Mouse (Mus musculus) gastrocnemius, postnatal 4 days (tissue): ENCODE data around the gene Abcb10. TPM values are rescaled to one million over a fixed set of nuclear protein-coding genes. Genes with fewer than 3 reads are reported as not detected.
A peak's percentile ranks its signal among the peaks of the same experiment; 100 is the strongest.
"Not testable (repeated sequence)": the region's sequence is repeated elsewhere in the genome, so short reads cannot be mapped to it uniquely, and the experiment has no call there.

Experiments used
- DNase-seq, 2 experiments: peaks; one replicate each; pipeline ENCODE4 v3.0.0; 2021 to 2022; ENCODE audit warnings: low spot score in 2 of 2, mixed read lengths in 2 of 2
- long read RNA-seq, 2 experiments: library from polyadenylated mRNA; stranded (forward); transcript quantifications; one replicate each; pipeline ENCODE4 v2.0.0; 2021
- total RNA-seq, 2 experiments: library from RNA; stranded (reverse); gene quantifications; 2 replicates each; pipeline ENCODE4 v1.2.3; 2021

Abcb10 gene
- 10 to 100 TPM; 14.0 to 15.5 TPM for total RNA-seq
- long read RNA-seq, experiment 1, full-length matches to known transcripts = 18 of 34 reads
- long read RNA-seq, experiment 1, partial matches to known transcripts = 2 of 34 reads
- long read RNA-seq, experiment 1, other reads (novel, unspliced or antisense) = 14 of 34 reads
- long read RNA-seq, experiment 2, full-length matches to known transcripts = 21 of 30 reads
- long read RNA-seq, experiment 2, partial matches to known transcripts = 2 of 30 reads
- long read RNA-seq, experiment 2, other reads (novel, unspliced or antisense) = 7 of 30 reads

DNA sequence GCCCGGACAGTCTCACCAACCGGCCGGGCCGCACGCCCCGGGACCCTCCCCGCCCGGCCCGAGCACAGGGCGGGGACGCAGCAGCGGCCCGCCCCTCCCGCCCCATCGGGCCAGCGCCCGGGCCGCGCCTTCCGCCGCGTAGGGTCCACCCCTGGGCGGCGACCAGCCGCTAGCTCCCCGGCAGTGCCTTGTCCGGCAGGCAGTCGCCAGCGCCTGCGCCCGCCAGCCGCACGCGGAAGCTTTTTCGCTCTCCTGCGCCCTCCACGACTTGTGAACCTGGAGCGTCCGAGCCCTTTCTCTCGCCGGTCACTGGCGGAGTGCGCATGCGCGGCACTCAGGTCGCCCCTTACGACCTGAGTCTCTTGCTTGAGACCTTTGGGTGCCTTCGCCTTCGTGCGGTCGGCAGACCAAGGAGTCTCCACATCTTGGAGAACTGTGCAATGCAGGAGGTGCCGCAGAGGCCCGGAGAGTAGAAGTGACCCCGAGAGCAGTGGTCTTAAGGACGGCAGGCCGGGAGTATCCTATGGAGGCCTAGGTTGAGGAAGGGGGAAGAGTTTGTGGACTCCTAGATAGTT lies at the start of gene Abcb10:
Gene Abcb10, minus strand, starts transcription at position 297 of the 575 bp plus-strand sequence.
- DNase-seq = peak; percentile 80 to 88

DNA sequence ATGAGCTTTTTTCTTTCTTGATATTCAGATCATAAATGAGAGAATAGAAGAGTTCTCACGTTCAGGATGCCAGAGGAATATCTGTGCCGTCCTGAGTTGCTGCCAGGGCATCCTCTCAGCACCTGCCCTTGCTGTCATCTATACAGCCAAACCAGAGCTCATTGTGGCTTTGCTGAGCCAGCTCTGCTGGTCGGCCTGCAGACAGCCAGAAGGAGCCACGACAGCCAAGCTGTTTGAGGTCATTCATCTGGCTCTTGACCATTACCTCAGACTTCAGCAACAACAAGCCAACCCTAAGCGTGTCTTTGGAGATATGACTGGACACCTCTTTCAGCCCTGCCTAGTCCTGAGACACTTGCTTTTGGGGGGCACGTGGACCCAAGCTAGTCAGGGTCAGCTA lies 44.9 kb upstream of the Abcb10 start:
- DNase-seq = no peak

DNA sequence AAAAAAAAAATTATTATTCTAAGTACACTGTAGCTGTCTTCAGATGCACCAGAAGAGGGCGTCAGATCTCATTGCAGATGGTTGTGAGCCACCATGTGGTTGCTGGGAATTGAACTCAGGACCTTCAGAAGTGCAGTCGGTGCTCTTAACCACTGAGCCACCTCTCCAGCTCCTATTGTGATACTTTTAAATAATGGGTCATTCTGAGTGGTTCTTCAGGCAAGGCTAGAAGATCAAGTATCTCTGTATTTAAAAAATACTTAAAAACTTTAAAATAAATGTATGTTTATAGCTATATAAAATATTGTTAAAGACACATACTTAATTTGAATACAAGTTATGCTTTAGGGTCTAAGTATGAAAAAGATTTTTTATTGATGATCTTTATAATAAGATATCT lies 43.3 kb upstream of the Abcb10 start:
- DNase-seq = not testable (repeated sequence)

- peak; percentile 83 to 93 for DNase-seq
Measured at GRCm38 (mm10) chr8:124021237-124022227, 38.6 kb upstream of the Abcb10 start, which contains the start of the genes Taf5l and Urb2. TSS of gene Taf5l (minus strand) at chr8:124021397. TSS of gene Urb2 (plus strand) at chr8:124021508.

DNA sequence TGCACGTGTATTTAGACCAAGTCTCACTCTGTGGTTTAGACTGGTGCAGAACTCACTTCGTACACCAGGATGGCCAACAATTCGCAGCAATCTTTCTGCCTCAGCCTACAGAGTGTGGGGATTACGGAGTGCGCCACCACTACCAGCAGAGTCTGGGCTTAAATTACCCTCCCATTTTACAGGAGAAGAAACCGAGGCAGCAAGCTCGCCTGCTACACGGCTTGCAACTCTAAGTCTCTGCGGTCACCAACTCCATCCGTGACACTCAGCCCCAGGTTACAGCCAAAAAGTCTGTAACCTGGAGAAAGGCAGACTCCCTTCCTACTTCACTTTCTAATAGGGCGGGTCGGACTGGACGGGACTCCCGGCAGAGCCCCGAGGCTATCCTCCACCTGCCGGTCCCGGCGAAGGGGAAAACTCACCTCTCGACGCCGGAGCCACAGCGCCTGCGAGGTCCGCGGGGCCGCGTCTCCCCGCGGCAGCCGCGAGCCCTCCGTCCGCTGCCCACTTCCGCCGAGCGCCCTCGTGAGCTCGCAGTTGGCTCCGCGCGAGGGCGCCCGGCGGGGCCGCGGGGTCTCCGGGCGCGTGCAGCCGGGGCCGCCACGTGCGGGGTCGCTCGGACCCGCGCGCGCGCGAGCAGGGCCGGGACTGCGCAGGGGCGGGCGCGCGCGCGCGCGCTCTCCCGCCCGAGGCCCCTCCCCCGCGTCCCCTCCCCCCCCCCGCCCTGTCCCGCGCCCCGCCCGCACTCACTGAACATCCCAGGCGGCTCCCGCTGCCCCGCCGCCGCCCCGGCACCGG lies 37.7 kb upstream of the Abcb10 start:
- peak in 1 of 2 experiments; percentile 41 for DNase-seq

DNA sequence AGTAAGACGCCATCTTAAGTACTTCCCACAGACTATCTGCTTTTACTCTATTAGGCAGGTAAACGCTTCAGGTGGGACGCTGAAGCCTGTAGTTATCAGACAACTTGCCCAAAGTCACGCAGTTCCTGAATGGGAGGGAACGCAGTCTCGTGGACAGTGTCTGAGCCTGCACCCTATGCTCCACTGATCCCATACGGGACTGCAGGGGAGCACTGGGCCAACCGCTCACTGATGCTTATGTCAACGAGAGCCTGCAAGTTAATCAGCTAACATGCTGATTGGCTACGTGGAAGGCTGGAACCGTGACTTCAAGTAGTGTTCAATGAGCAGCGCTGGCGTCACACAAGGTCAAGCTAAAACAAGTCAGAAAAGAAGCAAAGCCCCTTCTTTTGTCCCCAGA lies 36.9 kb upstream of the Abcb10 start:
- no peak for DNase-seq

GRCm38 (mm10) chr8:124014751-124015150 lies 31.8 kb upstream of the Abcb10 start:
- DNase-seq = no peak

- DNase-seq = not testable (repeated sequence)
Measured at GRCm38 (mm10) chr8:124014299-124014698, 31.4 kb upstream of the Abcb10 start.

DNA sequence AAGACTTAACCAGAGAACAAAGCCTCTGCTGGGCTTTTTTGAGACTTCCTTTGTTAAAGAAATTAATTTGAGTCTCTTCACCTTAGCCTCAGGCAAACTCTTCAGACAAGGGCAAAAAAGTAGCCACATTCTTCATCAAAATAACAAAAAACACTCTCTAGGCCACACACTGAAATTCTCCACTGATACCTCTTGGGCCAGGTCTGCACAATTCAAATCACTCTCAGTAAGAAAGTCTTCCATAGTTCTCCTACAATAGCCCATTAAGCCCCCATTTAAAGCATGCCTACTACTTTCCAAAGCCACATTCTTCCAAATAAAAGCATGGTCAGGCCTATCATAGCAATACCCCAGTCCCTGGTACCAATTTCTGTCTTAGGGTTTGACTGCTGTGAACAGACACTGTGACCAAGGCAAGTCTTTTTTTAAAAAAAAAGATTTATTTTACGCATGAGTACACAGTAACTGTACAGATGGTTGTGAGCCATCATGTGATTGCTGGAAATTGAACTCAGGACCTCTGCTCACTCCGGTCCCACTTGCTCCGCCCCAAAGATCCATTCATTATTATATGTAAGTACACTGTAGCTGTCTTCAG lies 29.2 kb upstream of the Abcb10 start:
- no peak for DNase-seq

- DNase-seq = no peak
Measured at GRCm38 (mm10) chr8:124011580-124011979, 28.7 kb upstream of the Abcb10 start.

DNA sequence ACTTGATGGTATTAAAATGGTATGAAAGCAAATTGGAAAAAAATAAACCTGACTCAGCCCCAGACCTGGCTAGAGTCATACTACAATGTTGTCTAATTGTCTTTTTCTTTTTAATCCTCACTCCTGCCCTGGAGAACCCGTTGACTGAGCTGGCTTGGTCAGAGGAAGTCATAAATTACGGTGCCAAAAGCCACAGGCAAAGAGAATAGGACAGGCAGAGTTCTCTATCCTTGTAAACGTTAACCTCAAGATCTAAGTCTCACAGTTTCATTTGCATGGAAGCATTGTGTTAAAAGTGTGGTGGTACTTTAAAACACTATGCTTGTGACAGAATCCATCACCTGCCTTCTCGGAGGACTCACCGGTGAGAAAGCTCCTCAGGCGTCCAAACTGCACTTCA lies 24.9 kb upstream of the Abcb10 start:
- no peak for DNase-seq

GRCm38 (mm10) chr8:124002546-124003108 lies 19.7 kb upstream of the Abcb10 start:
- no peak for DNase-seq

DNA sequence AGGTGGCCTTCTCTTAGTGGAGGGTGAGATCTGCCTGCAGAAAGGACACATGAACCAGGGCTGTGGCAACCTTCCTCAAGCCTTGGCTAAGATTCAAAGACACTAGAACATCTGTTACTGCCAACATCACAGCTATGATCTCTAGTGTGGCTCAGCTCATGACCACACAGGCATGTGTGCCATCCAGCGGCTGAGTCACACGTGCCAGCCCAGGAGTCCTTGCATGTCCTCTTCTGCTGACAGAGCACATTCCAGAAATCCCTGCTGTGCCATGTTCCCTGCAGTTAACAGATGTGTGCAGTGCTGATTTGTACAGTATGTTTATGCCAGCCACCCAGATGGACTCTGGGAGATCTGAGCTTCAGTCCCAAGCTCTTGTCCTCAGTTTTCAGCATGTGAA lies 16.6 kb upstream of the Abcb10 start:
- no peak for DNase-seq

DNA sequence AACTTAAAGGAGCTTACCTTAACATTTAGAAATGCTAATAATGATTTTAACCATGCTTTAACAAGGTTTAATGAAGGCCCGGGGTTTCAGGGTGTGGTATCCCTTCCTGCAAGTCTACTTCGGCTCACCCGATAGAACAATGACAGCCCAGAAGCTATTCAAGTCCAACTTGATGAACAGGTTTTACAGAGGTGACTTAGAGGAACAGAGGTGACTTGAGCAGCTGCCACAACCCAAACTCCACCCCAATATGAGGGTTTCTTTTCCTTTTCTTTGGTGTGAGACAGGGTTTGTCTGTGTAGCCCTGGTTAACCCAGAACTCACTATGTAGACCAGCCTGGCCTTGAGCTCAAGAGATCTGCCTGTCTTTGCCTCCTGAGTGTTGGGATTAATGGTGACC lies 11.1 kb upstream of the Abcb10 start:
- DNase-seq = no peak

GRCm38 (mm10) chr8:123993597-123993996 lies 10.7 kb upstream of the Abcb10 start:
- no peak for DNase-seq

DNA sequence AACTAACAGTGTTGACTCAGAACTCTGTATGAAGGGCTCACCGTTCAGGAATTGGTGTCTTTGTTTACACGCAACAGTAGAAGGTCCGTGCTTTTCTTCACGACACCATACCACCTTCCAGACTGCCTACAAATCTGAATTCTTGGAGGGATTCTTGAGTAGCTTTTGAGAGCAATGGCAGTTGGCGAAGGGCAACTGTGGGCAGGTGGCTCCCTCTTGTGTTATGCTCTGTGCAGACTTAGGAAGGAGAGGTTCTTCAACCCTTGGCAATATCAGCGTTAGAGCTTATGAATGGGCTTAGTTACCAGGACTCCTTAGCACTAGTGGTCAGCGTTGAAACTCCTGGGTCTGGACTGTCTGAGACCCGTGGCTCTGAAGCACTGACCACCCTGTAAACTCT lies 9.7 kb upstream of the Abcb10 start:
- DNase-seq = no peak

DNA sequence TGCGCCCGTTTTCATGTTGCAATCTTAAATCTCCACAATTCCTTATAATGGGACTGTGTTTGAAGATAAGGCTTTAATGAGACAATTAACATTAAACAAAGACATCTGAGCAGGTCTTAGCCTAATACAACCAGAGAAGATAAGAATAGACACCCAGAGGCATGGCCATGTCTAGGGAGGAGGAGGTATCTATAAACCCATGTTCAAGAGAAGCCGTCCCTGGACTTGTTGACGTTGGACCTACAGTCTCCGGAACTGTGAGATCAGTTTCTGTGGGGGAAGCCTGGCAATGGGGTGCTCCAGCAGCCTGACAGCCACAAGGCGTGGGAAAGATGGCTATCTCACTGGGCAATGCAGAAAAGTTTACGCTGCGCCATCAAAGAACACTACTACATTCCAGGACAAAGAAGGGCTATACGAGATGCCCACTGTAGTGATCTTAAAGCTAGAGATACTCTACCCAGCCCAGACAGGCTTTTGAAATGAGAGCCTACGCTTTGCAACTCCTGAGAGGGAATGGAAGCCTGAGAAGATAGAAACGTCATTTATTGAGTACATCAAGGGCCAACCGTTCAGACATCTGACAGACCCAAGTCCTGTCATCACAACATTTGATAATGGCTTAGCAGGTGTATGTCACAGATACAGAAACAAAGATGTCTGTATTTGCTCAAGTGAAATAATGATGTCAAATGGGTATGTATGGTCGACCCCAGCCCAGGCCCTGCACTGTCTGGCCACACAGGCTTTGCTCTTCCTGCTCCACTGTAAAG lies 7.5 kb upstream of the Abcb10 start:
- DNase-seq = no peak

GRCm38 (mm10) chr8:123989128-123989527 lies 6.2 kb upstream of the Abcb10 start:
- DNase-seq = no peak

- DNase-seq = no peak
Measured at GRCm38 (mm10) chr8:123988605-123989038, 5.7 kb upstream of the Abcb10 start.
